ENCODE assay signal across 21 mouse cellular contexts in the genomic region with DNA sequence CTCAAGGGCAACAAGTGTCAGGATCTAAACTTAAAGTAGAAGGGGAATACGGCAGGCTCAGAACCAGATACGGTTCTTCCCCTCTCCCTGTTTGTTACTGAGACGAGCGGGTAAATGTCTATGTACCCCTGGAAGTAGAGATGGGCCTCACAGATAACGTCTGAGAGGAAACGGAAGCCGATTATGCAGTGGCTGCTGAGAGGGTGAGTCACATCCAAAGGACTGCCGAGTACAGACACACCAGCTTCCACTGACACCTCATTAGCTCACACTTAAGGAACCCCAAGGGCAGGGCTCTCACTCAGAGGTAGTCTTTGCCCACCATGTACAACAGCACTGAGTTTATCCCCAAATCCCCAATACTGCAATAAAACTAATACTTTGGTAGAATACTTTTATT. TPM values are rescaled to one million over a fixed set of nuclear protein-coding genes. Genes with fewer than 3 reads are reported as not detected.
DNase-seq lines count a peak whose midpoint lies in the region; ATAC-seq lines count a peak whose summit lies in the region.
"Had no signal": no experiment of that assay in that cellular context is flagged by ENCODE, and none has a peak within 500 bp of the region (broad histone marks: within the 10 kb centered on the region; RNA-seq: fewer than 3 reads in every experiment).

No protein-coding gene starts in this region.

- H3K9me3 ChIP-seq in liver, embryonic 15.5 days (replicated peaks), result no peaks in the 10 kb centered on the region
- H3K9me3 ChIP-seq in embryonic facial prominence, embryonic 10.5 days, result no peaks in the 10 kb centered on the region
- H3K9me3 ChIP-seq: limb, embryonic 13.5 days; midbrain, embryonic 12.5 days had no signal

- no peak overlapping the region for H3K4me3 ChIP-seq in liver, embryonic 15.5 days (replicated peaks)
- H3K4me3 ChIP-seq in embryonic facial prominence, embryonic 10.5 days, result no peak overlapping the region
- H3K4me3 ChIP-seq: left cerebral cortex, adult 2 months; limb, embryonic 13.5 days; midbrain, embryonic 12.5 days; myocyte had no signal

- peak; percentile 79 for DNase-seq in CD4-positive, CD25-positive, alpha-beta regulatory T cell, adult 2 months (ENCODE audit: low read depth, low spot score)
- DNase-seq in T-cell, adult 2 months (ENCODE audit: low spot score), result peak; percentile 69
- DNase-seq in thymus, postnatal 10 days (ENCODE audit: low spot score in 2 of 2), result peak; percentile 44 to 53
- DNase-seq in cerebellum, adult 11 months, result no peak
- DNase-seq in embryonic facial prominence, embryonic 10.5 days (ENCODE audit: low spot score), result no peak
- no peak for DNase-seq in right cerebral cortex, postnatal 4 days
- DNase-seq: adrenal gland, postnatal 25 days; cerebellum, adult 9-11 months; embryo, embryonic 11 days; heart, adult 18-20 months; kidney, adult 9 months; lung, postnatal 10 days; right cerebral cortex, postnatal 14 days had no signal

- H3K9ac ChIP-seq in liver, embryonic 15.5 days, result no peak overlapping the region
- H3K9ac ChIP-seq: hindbrain, embryonic 14.5 days; limb, embryonic 13.5 days; midbrain, embryonic 12.5 days had no signal

- peak; percentile 21; the same call in 1 of the 2 replicates for ATAC-seq in liver, embryonic 15.5 days (ENCODE audit: insufficient read depth)
- ATAC-seq: forebrain, embryonic 14.5 days had no signal

- H3K4me1 ChIP-seq in liver, embryonic 15.5 days (replicated peaks), result peaks cover 17% of the 10 kb centered on the region
- no peaks in the 10 kb centered on the region for H3K4me1 ChIP-seq in embryonic facial prominence, embryonic 10.5 days
- H3K4me1 ChIP-seq: limb, embryonic 13.5 days; midbrain, embryonic 12.5 days had no signal

- WGBS in liver, embryonic 15.5 days (ENCODE audit: insufficient replicate concordance), result 20% methylated on average over 8 of the region's 8 CpGs
- WGBS in embryonic facial prominence, embryonic 10.5 days, result 79% methylated on average over 8 of the region's 8 CpGs

- H3K36me3 ChIP-seq in liver, embryonic 15.5 days (replicated peaks), result peaks cover 8% of the 10 kb centered on the region
- peaks cover 27% of the 10 kb centered on the region for H3K36me3 ChIP-seq in embryonic facial prominence, embryonic 10.5 days (replicated peaks)

- no peaks in the 10 kb centered on the region for H3K27me3 ChIP-seq in liver, embryonic 15.5 days
- no peaks in the 10 kb centered on the region for H3K27me3 ChIP-seq in embryonic facial prominence, embryonic 10.5 days (replicated peaks; ENCODE audit: low read depth, poor library complexity, severe bottlenecking)
- H3K27me3 ChIP-seq: limb, embryonic 13.5 days; midbrain, embryonic 12.5 days had no signal

- no peak overlapping the region for H3K27ac ChIP-seq in liver, embryonic 15.5 days (replicated peaks)
- no peak overlapping the region for H3K27ac ChIP-seq in embryonic facial prominence, embryonic 10.5 days (replicated peaks)
- H3K27ac ChIP-seq: hindbrain, embryonic 14.5 days; left cerebral cortex, adult 2 months; limb, embryonic 13.5 days; midbrain, embryonic 12.5 days had no signal

- H3K4me2 ChIP-seq in liver, embryonic 15.5 days, result no peak overlapping the region
- H3K4me2 ChIP-seq: hindbrain, embryonic 14.5 days; limb, embryonic 13.5 days; midbrain, embryonic 12.5 days had no signal

RNA-seq across cellular contexts. Expression of a gene that starts 8.2 kb away (rescaled TPM):
- polyA plus RNA-seq in liver, embryonic 15.5 days (2015; fragmentation: Nextera tagmentation; extraction: Ambion mirVana), result 3.1 TPM in 2 replicates
- 19.1 and 20.2 TPM in 2 replicates for polyA plus RNA-seq in embryonic facial prominence, embryonic 10.5 days (2016; fragmentation: Nextera tagmentation; extraction: Ambion mirVana)

RNA-seq across cellular contexts. Expression of a gene that starts 20.5 kb away (rescaled TPM):
- not detected in 2 replicates for polyA plus RNA-seq in liver, embryonic 15.5 days (2015; fragmentation: Nextera tagmentation; extraction: Ambion mirVana)
- not detected in 2 replicates for polyA plus RNA-seq in embryonic facial prominence, embryonic 10.5 days (2016; fragmentation: Nextera tagmentation; extraction: Ambion mirVana)
- polyA plus RNA-seq: forebrain, embryonic 14.5 days; heart, postnatal 0 days; hindbrain, embryonic 14.5 days; limb, embryonic 13.5 days; midbrain, embryonic 12.5 days; myocyte had no signal

RNA-seq across cellular contexts. Expression of a gene that starts 26.3 kb away (rescaled TPM):
- 9.0 and 11.6 TPM in 2 replicates for polyA plus RNA-seq in liver, embryonic 15.5 days (2015; fragmentation: Nextera tagmentation; extraction: Ambion mirVana)
- polyA plus RNA-seq in embryonic facial prominence, embryonic 10.5 days (2016; fragmentation: Nextera tagmentation; extraction: Ambion mirVana), result 13.8 and 14.0 TPM in 2 replicates

Comparison
In these comparisons a context has a peak if more than half of its experiments do, and no peak if none do; other contexts are left out.
1. DNase-seq: peak in CD4-positive, CD25-positive, alpha-beta regulatory T cell, adult 2 months (single experiment), T-cell, adult 2 months (single experiment) and thymus, postnatal 10 days (2 of 2); none in cerebellum, adult 11 months (single experiment), embryonic facial prominence, embryonic 10.5 days (single experiment) and right cerebral cortex, postnatal 4 days (single experiment).